Mouse (Mus musculus) limb, embryonic 10.5 days (tissue): Measurements from ENCODE around the gene Hoxb6. TPM values are rescaled to one million over a fixed set of nuclear protein-coding genes. Genes with fewer than 3 reads are reported as not detected.
A peak's percentile ranks its signal among the peaks of the same experiment; 100 is the strongest.

Experiments used
- DNase-seq: peaks from one replicate; pipeline ENCODE4 v3.0.0-alpha.2; 2017; ENCODE audit warnings: low spot score
- H3K27ac ChIP-seq: fragments of 300-500 bp; sonication (generic); 2 replicates; pipeline ENCODE4 v1.5.1; 2016; ENCODE audit warnings: mild to moderate bottlenecking
- H3K27me3 ChIP-seq: fragments of 300-500 bp; sonication (generic); 2 replicates; pipeline ENCODE4 v1.6.1; 2016; ENCODE audit warnings: low read depth, mild to moderate bottlenecking; ENCODE audit not compliant: poor library complexity, severe bottlenecking
- H3K36me3 ChIP-seq: fragments of 300-500 bp; sonication (generic); 2 replicates; pipeline ENCODE4 v1.6.1; 2016; ENCODE audit warnings: mild to moderate bottlenecking, moderate library complexity
- H3K4me1 ChIP-seq: fragments of 300-500 bp; sonication (generic); 2 replicates; pipeline ENCODE4 v1.6.1; 2016
- H3K4me3 ChIP-seq: fragments of 300-500 bp; sonication (generic); 2 replicates; pipeline ENCODE4 v1.5.1; 2016; ENCODE audit warnings: mild to moderate bottlenecking, moderate library complexity
- H3K9me3 ChIP-seq: fragments of 300-500 bp; sonication (generic); replicated peaks from 2 replicates; pipeline ENCODE4 v1.6.1; 2016; ENCODE audit warnings: mild to moderate bottlenecking
- WGBS: fragments of 180-500 bp; shearing (Covaris S2); methylation state at CpG from one replicate; pipeline ENCODE4 v1.1.7; 2016; 5-methylcytosine and 5-hydroxymethylcytosine counted together
- polyA plus RNA-seq: library from polyadenylated mRNA; unstranded; fragments of >200 nt; fragmentation: Nextera tagmentation; extraction: Ambion mirVana; gene quantifications from 2 replicates; pipeline ENCODE4 v1.2.1, GENCODE M21; 2016

The Hoxb6 gene
- polyA plus RNA-seq, 1 experiment from 2014 or later: 6.1 TPM

GRCm38 (mm10) chr11:96344061-96344877 lies 52.0 kb downstream of the Hoxb6 start:
- Histone ChIP-seq H3K4me1 (peaks cover 89% of the 10 kb centered on the region), H3K27ac (peak overlapping the region; percentile 80), H3K27me3 (peaks cover 97% of the 10 kb centered on the region), H3K4me3 (peak overlapping the region; percentile 55), H3K36me3 (peaks cover 15% of the 10 kb centered on the region; the same call in 1 of the 2 replicates), H3K9me3 (no peaks in the 10 kb centered on the region)
- DNase-seq: peak; percentile 72
- WGBS: 3% methylated on average over 40 of the region's 40 CpGs

- Histone ChIP-seq H3K4me1 (peaks cover 89% of the 10 kb centered on the region), H3K27me3 (peaks cover 97% of the 10 kb centered on the region)
Measured at GRCm38 (mm10) chr11:96344878-96345159, 52.5 kb downstream of the Hoxb6 start.

GRCm38 (mm10) chr11:96345220-96345892 lies 53.1 kb downstream of the Hoxb6 start:
- peak overlapping the region; percentile 55 for H3K4me3 ChIP-seq
- H3K4me1 ChIP-seq: peaks cover 89% of the 10 kb centered on the region
- H3K27me3 ChIP-seq: peaks cover 96% of the 10 kb centered on the region
- peaks cover 15% of the 10 kb centered on the region; the same call in 1 of the 2 replicates for H3K36me3 ChIP-seq
- peak; percentile 72 for DNase-seq
- WGBS: 1% methylated on average over 37 of the region's 56 CpGs
- H3K9me3 ChIP-seq: no peaks in the 10 kb centered on the region
- H3K27ac ChIP-seq: peak overlapping the region; percentile 80

More at GRCm38 (mm10) chr11:96344878-96345159, 52.5 kb downstream of the Hoxb6 start:
- WGBS: 9% methylated on average over 6 of the region's 6 CpGs
- DNase-seq: no peak
- H3K27ac ChIP-seq: peak overlapping the region; percentile 80
- no peaks in the 10 kb centered on the region for H3K9me3 ChIP-seq
- H3K36me3 ChIP-seq: peaks cover 15% of the 10 kb centered on the region; the same call in 1 of the 2 replicates
- peak overlapping the region; percentile 55 for H3K4me3 ChIP-seq

- WGBS: 4% methylated on average over 45 of the region's 45 CpGs
- peak overlapping the region; percentile 55 for H3K4me3 ChIP-seq
- peak overlapping the region; percentile 80 for H3K27ac ChIP-seq
- no peaks in the 10 kb centered on the region for H3K9me3 ChIP-seq
- peaks cover 96% of the 10 kb centered on the region for H3K27me3 ChIP-seq
- peaks cover 89% of the 10 kb centered on the region for H3K4me1 ChIP-seq
- H3K36me3 ChIP-seq: peaks cover 15% of the 10 kb centered on the region; the same call in 1 of the 2 replicates
- DNase-seq: peak; percentile 75
Measured at GRCm38 (mm10) chr11:96345893-96346806, 53.9 kb downstream of the Hoxb6 start.

GRCm38 (mm10) chr11:96346916-96347520 lies 54.7 kb downstream of the Hoxb6 start:
- 32% methylated on average over 5 of the region's 5 CpGs for WGBS
- H3K27ac ChIP-seq: no peak overlapping the region
- DNase-seq: peak; percentile 34
- peaks cover 15% of the 10 kb centered on the region; the same call in 1 of the 2 replicates for H3K36me3 ChIP-seq
- no peaks in the 10 kb centered on the region for H3K9me3 ChIP-seq
- no peak overlapping the region for H3K4me3 ChIP-seq
- peaks cover 96% of the 10 kb centered on the region for H3K27me3 ChIP-seq
- peaks cover 89% of the 10 kb centered on the region for H3K4me1 ChIP-seq

- H3K4me3 ChIP-seq: peak overlapping the region; percentile 26; the same call in 1 of the 2 replicates
- H3K9me3 ChIP-seq: no peaks in the 10 kb centered on the region
- H3K27ac ChIP-seq: peak overlapping the region; percentile 78
- H3K27me3 ChIP-seq: peaks cover 94% of the 10 kb centered on the region
- H3K4me1 ChIP-seq: peaks cover 88% of the 10 kb centered on the region
- H3K36me3 ChIP-seq: peaks cover 15% of the 10 kb centered on the region; the same call in 1 of the 2 replicates
- DNase-seq: no peak
- WGBS: 9% methylated on average over 4 of the region's 4 CpGs
Measured at GRCm38 (mm10) chr11:96347717-96348116, 55.4 kb downstream of the Hoxb6 start.

GRCm38 (mm10) chr11:96348141-96348928 lies 56.1 kb downstream of the Hoxb6 start:
- Histone ChIP-seq H3K36me3 (peaks cover 15% of the 10 kb centered on the region; the same call in 1 of the 2 replicates), H3K4me1 (peaks cover 89% of the 10 kb centered on the region), H3K27me3 (peaks cover 92% of the 10 kb centered on the region), H3K9me3 (no peaks in the 10 kb centered on the region), H3K4me3 (peak overlapping the region; percentile 26), H3K27ac (peak overlapping the region; percentile 78)
- DNase-seq: peak; percentile 71
- WGBS: 3% methylated on average over 21 of the region's 21 CpGs

- H3K9me3 ChIP-seq: no peaks in the 10 kb centered on the region
- H3K27ac ChIP-seq: peak overlapping the region; percentile 78; the same call in 1 of the 2 replicates
- 8% methylated on average over 3 of the region's 3 CpGs for WGBS
- DNase-seq: no peak
- peak overlapping the region; percentile 26 for H3K4me3 ChIP-seq
- H3K4me1 ChIP-seq: peaks cover 89% of the 10 kb centered on the region
- peaks cover 15% of the 10 kb centered on the region; the same call in 1 of the 2 replicates for H3K36me3 ChIP-seq
- H3K27me3 ChIP-seq: peaks cover 89% of the 10 kb centered on the region
Measured at GRCm38 (mm10) chr11:96348988-96349387, 56.7 kb downstream of the Hoxb6 start.

GRCm38 (mm10) chr11:96349491-96350340 lies 57.4 kb downstream of the Hoxb6 start:
- H3K27me3 ChIP-seq: peaks cover 85% of the 10 kb centered on the region
- H3K9me3 ChIP-seq: no peaks in the 10 kb centered on the region
- peaks cover 89% of the 10 kb centered on the region for H3K4me1 ChIP-seq
- peak overlapping the region; percentile 26 for H3K4me3 ChIP-seq
- H3K36me3 ChIP-seq: peaks cover 8% of the 10 kb centered on the region; the same call in 1 of the 2 replicates
- 2% methylated on average over 14 of the region's 14 CpGs for WGBS
- DNase-seq: peak; percentile 71
- H3K27ac ChIP-seq: peak overlapping the region; percentile 63

GRCm38 (mm10) chr11:96350341-96350624 lies 58.0 kb downstream of the Hoxb6 start, which contains the start of gene Hoxb2:
TSS of gene Hoxb2 (plus strand) at chr11:96350525.
- Histone ChIP-seq H3K36me3 (peaks cover 7% of the 10 kb centered on the region; the same call in 1 of the 2 replicates), H3K27ac (peak within 1 kb of the TSS; percentile 94), H3K4me3 (peak within 1 kb of the TSS; percentile 63), H3K27me3 (peaks cover 80% of the 10 kb centered on the region), H3K9me3 (no peaks in the 10 kb centered on the region), H3K4me1 (peaks cover 88% of the 10 kb centered on the region)
- no peak for DNase-seq
- 1% methylated on average over 2 of the region's 2 CpGs for WGBS

GRCm38 (mm10) chr11:96350791-96351190 lies 58.5 kb downstream of the Hoxb6 start:
- no peaks in the 10 kb centered on the region for H3K9me3 ChIP-seq
- H3K27ac ChIP-seq: peak overlapping the region; percentile 94
- H3K27me3 ChIP-seq: peaks cover 77% of the 10 kb centered on the region
- peak overlapping the region; percentile 63 for H3K4me3 ChIP-seq
- H3K36me3 ChIP-seq: peaks cover 5% of the 10 kb centered on the region; the same call in 1 of the 2 replicates
- H3K4me1 ChIP-seq: peaks cover 83% of the 10 kb centered on the region
- WGBS: 7% methylated on average over 2 of the region's 2 CpGs
- peak; percentile 50 for DNase-seq
